Mouse (Mus musculus) skeletal muscle tissue, postnatal 0 days (tissue): ENCODE data around the gene Defb23. TPM values are rescaled to one million over a fixed set of nuclear protein-coding genes. Genes with fewer than 3 reads are reported as not detected.

Experiments
- polyA plus RNA-seq: library from polyadenylated mRNA; unstranded; fragments of >200 nt; fragmentation: Nextera tagmentation; extraction: Ambion mirVana; gene quantifications from 2 replicates; pipeline ENCODE4 v1.2.1, GENCODE M21; 2015

Defb23 gene
- polyA plus RNA-seq: not detected in 2 replicates

DNA sequence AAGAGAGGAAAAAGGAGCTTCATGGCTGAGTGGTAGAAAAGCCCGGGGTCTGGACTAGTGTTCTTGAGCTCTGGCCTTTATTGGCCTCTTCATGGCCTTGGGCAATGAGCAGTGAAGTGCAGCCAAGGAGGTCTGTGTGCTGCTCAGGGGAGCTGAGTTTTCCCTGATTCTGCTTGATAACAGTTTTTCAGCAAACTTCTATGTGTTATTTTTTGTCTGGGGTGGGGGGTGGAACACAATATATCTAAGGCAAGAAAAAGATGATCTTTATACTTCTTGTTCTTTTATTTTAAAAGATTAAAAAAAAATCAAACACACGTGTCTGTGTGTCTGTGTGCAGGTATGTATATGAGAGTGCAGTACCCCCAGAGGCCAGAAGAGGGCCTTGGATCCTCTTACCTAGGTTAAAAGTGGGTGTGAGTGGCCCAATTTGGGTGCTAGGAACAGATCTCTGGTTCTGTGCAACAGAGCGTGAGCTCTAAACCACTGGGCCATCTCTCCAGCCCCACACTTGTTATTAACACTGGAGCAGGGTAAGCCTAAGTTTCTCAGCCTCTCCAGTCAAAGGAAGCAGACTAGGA is at the start of gene Defb23:
Gene Defb23 (minus strand): TSS at position 51 of the 581 bp plus-strand sequence.

DNA sequence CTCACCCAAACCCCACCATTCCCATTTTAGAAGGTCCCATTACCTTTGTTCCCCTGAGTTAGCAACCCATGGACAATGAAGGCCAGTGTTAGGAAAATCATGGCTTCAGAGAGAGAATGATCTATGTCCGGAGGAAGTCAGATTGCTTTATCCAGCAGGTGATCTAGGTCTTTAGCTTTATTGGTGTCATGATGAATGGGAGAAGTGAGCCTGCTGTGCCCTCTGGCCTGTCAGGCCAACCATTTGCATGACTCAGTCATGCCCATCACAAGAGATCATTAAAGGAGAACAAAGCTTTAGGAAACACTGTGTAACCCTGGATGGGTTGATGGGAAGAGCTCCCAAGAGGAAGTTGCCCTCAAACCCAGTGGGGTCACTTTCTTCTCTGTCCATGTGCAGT is 47.2 kb upstream of the Defb23 start, which contains the start of gene Defb26:
Gene Defb26 (minus strand): TSS at position 101 of the 400 bp plus-strand sequence.

DNA sequence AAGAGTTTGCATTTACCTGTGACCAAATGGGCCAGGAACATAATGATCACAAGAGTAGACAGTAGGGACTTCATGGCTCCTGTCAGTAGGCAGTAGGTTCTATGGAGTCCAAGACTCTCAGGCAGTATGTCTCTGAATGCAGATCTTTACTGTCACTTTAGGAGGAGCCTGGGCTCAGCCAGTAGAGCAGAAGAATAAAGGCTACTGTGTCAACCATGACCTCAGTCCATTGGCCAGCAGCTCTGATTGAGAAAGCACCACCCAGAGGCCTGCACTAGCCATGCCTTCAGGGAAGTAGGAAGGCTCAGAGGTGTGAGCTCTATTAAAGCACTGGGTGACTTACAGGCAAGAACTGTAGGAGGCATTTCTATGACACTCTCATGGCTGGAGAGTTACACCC is 25.6 kb upstream of the Defb23 start, which contains the start of gene Defb22:
Gene Defb22 (minus strand): TSS at position 101 of the 400 bp plus-strand sequence.

DNA sequence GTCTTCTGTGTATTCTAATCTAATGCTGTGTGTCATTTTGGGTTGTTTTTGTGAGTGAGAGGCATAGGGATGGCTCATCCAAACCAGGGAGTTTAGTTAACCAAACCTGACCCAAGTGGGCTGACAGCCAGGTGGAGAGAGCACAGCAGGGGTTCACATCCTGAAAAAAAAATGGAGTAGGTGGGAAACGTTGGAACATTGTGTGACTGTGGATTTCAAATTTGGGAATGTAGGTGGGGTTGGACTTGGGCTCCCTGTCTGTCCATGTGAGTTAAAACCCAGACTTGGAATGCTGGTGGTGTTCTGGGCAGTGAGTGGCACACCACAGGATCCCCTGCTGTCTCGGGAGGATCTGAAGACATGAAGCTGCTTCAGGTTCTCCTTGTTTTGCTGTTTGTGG is 12.3 kb upstream of the Defb23 start, which contains the start of gene Defb20:
Gene Defb20 (plus strand): TSS at position 301 of the 400 bp plus-strand sequence.

DNA sequence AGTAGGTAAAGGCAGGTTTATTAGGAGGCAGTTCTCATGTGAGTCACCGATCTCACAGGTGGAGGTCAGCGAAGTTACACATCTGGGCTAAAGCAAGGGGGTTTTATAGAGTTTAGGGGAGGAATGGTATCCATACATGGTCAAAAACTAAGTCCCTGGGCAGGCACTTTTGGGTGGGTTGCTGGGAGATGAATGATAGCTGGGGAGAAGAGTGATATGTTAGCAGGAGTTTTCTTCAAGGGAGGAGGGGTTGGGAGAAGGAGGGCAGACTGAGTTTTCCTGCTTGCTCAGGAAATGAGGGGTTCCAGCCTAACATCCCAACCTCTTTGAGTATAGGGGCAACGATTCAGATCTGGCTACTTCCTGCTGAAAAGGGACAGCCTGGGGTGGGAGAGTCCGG is 49.1 kb downstream of the Defb23 start, which contains the start of gene 6820408C15Rik:
Gene 6820408C15Rik (plus strand): TSS at position 301 of the 400 bp plus-strand sequence.

DNA sequence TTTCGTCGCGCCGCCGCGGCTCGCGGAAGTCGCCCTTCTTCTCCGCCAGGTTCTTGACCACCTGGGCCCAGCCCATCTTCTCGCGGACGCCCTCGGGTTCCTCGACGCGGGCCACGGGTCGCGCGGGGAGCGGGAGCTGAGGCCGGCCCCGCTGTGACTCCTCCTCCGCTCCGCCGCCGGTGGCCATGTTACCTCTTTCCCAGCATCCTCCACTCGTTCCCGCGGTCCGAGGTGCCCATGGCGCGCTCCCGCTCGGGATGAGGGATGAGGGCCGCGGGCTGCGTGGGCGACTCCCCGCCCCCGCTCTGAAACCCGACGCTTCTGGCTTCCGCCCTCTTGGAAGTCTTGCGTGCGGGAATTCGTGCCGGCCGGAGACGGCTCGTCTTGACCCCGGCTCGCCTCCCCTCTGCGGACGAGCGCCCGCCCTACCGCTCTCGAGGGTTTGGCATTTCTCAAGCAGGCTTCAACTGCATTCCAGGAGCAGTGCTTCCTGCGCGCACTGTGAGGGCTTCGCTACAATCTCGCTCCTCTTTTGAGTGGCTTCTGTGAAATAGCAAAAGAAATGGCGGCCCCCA is 49.7 kb downstream of the Defb23 start, which contains the start of gene Zcchc3:
Gene Zcchc3 (minus strand): TSS at position 437 of the 575 bp plus-strand sequence.

Other genes starting within 250 kb of the Defb23 start
- gene Csnk2a1, start 237.8 kb downstream of the Defb23 start, polyA plus RNA-seq: 59.0 and 60.8 TPM in 2 replicates
- gene Tbc1d20, start 170.8 kb downstream of the Defb23 start, polyA plus RNA-seq: 24.3 and 28.0 TPM in 2 replicates
- gene Rbck1, start 132.0 kb downstream of the Defb23 start, polyA plus RNA-seq: 40.7 and 46.3 TPM in 2 replicates
- gene Trib3, start 120.6 kb downstream of the Defb23 start, polyA plus RNA-seq: 0.74 and 2.0 TPM in 2 replicates
- gene Nrsn2, start 88.0 kb downstream of the Defb23 start, polyA plus RNA-seq: 0.13 TPM in 1 of 2 replicates, not detected in the other
- 2.7 and 2.8 TPM in 2 replicates for gene Sox12, start 66.6 kb downstream of the Defb23 start, polyA plus RNA-seq
- gene Zcchc3, start 49.6 kb downstream of the Defb23 start, polyA plus RNA-seq: 15.2 and 16.1 TPM in 2 replicates
- gene 6820408C15Rik, start 49.0 kb downstream of the Defb23 start, polyA plus RNA-seq: 0.12 and 0.28 TPM in 2 replicates
- not detected in 2 replicates for gene Defb20, start 12.4 kb upstream of the Defb23 start, polyA plus RNA-seq
- gene Defb22, start 25.5 kb upstream of the Defb23 start, polyA plus RNA-seq: not detected in 2 replicates
- not detected in 2 replicates for gene Defb26, start 47.1 kb upstream of the Defb23 start, polyA plus RNA-seq
- gene Defb28, start 53.6 kb upstream of the Defb23 start, polyA plus RNA-seq: not detected in 2 replicates
- gene Defb29, start 75.5 kb upstream of the Defb23 start, polyA plus RNA-seq: not detected in 2 replicates
- not detected in 2 replicates for gene Gm17416, start 104.7 kb upstream of the Defb23 start, polyA plus RNA-seq
- gene Defb21, start 108.1 kb upstream of the Defb23 start, polyA plus RNA-seq: not detected in 2 replicates
- gene Defb19, start 115.7 kb upstream of the Defb23 start, polyA plus RNA-seq: not detected in 2 replicates
- not detected in 2 replicates for gene Defb45, start 134.8 kb upstream of the Defb23 start, polyA plus RNA-seq
- gene Defb36, start 139.7 kb upstream of the Defb23 start, polyA plus RNA-seq: not detected in 2 replicates
- gene Defb25, start 158.4 kb upstream of the Defb23 start, polyA plus RNA-seq: 2.4 and 2.9 TPM in 2 replicates
- 9.6 and 9.7 TPM in 2 replicates for gene Rem1, start 162.3 kb upstream of the Defb23 start, polyA plus RNA-seq
- gene H13, start 204.8 kb upstream of the Defb23 start, polyA plus RNA-seq: 74.3 and 87.0 TPM in 2 replicates
- 16.1 and 19.8 TPM in 2 replicates for gene Mcts2, start 222.4 kb upstream of the Defb23 start, polyA plus RNA-seq